Mouse (Mus musculus) liver, embryonic 14.5 days (tissue): ENCODE measurements around the gene Klhl31.

Experiments used
- CTCF ChIP-seq: IDR thresholded peaks from 2 replicates; pipeline ENCODE4 v1.5.1; 2016; ENCODE audit warnings: antibody characterized with exemption, low read depth, control low read depth
- EP300 ChIP-seq: IDR thresholded peaks from 2 replicates; pipeline ENCODE4 v1.6.1; 2016; ENCODE audit warnings: antibody characterized with exemption, low read depth

DNA sequence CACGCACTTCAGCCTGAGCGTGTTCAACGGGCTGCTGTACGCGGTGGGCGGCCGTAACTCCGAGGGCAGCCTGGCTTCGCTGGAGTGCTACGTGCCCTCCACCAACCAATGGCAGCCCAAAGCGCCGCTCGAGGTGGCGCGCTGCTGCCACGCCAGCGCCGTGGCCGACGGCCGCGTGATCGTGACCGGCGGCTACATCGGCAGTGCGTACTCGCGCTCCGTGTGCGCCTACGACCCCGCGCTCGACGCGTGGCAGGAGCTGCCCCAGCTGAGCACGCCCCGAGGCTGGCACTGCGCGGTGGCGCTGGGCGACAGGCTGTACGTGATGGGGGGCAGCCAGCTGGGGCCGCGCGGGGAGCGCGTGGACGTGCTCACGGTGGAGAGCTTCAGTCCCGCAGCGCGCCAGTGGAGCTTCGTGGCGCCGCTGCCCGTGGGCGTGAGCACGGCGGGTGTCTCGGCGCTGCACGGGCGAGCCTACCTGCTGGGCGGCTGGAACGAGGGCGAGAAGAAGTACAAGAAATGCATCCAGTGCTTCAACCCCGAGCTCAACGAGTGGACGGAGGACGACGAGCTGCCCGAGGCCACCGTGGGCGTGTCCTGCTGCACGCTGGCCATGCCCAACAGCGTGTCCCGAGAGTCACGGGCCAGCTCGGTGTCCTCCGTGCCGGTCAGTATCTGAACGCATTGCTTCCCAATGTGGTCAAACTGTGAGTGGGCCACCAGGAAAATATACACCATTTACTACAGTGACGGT lies 19.1 kb downstream of the Klhl31 start:
- TF ChIP-seq CTCF (no peak; the same call in 1 of the 2 replicates), EP300 (no peak)
